ENCODE assay signal across 9 mouse cellular contexts in genomic region chr14:79771094-79771535, GRCm38 (mm10). TPM values are rescaled to one million over a fixed set of nuclear protein-coding genes. Genes with fewer than 3 reads are reported as not detected.
A peak's percentile ranks its signal among the peaks of the same experiment; 100 is the strongest.
DNase-seq lines count a peak whose midpoint lies in the region; ATAC-seq lines count a peak whose summit lies in the region.
"Had no signal": no experiment of that assay in that cellular context is flagged by ENCODE, and none has a peak within 500 bp of the region (broad histone marks: within the 10 kb centered on the region; RNA-seq: fewer than 3 reads in every experiment).

Gene Pcdh8, minus strand, starts transcription at chr14:79771312.

- H3K9me3 ChIP-seq in forebrain, embryonic 15.5 days, result no peaks in the 10 kb centered on the region
- H3K9me3 ChIP-seq in liver, embryonic 13.5 days (replicated peaks), result no peaks in the 10 kb centered on the region
- H3K9me3 ChIP-seq in neural tube, embryonic 13.5 days, result peaks cover 3% of the 10 kb centered on the region; the same call in 1 of the 2 replicates

- 1% methylated on average over 30 of the region's 30 CpGs for WGBS in forebrain, embryonic 15.5 days
- WGBS in liver, embryonic 13.5 days (ENCODE audit: insufficient replicate concordance), result under 1% methylated on average over 30 of the region's 30 CpGs
- under 1% methylated on average over 30 of the region's 30 CpGs for WGBS in neural tube, embryonic 13.5 days

- H3K9ac ChIP-seq in forebrain, embryonic 15.5 days (replicated peaks), result peak within 1 kb of the TSS; percentile 79
- H3K9ac ChIP-seq in liver, embryonic 13.5 days, result no peak within 1 kb of the TSS
- peak within 1 kb of the TSS; percentile 82 for H3K9ac ChIP-seq in neural tube, embryonic 13.5 days

- H3K27me3 ChIP-seq in forebrain, embryonic 15.5 days, result no peaks in the 10 kb centered on the region
- peaks cover 94% of the 10 kb centered on the region for H3K27me3 ChIP-seq in liver, embryonic 13.5 days
- peaks cover 68% of the 10 kb centered on the region for H3K27me3 ChIP-seq in neural tube, embryonic 13.5 days

- peak; percentile 91 for ATAC-seq in forebrain, embryonic 15.5 days (replicated peaks)
- ATAC-seq in liver, embryonic 13.5 days (ENCODE audit: low read depth), result peak; percentile 41; the same call in 1 of the 2 replicates
- peak; percentile 93 for ATAC-seq in neural tube, embryonic 13.5 days (ENCODE audit: low read depth)

- H3K4me1 ChIP-seq in forebrain, embryonic 15.5 days, result peaks cover 70% of the 10 kb centered on the region
- peaks cover 9% of the 10 kb centered on the region for H3K4me1 ChIP-seq in liver, embryonic 13.5 days (replicated peaks)
- H3K4me1 ChIP-seq in neural tube, embryonic 13.5 days (replicated peaks), result peaks cover 72% of the 10 kb centered on the region

- DNase-seq in urinary bladder, postnatal 4 days (ENCODE audit: low spot score in 2 of 2), result peak; percentile 67 to 77
- no peak for DNase-seq in urinary bladder, adult 2 months (ENCODE audit: low spot score)
- peak; percentile 65 to 66 for DNase-seq in heart, postnatal 14 days
- DNase-seq in kidney, postnatal 4 days, result peak; percentile 88 to 92
- peak; percentile 12 for DNase-seq in liver, embryonic 13.5 days
- peak; percentile 53 for DNase-seq in thymus, postnatal 0 days (ENCODE audit: low spot score)

- peak within 1 kb of the TSS; percentile 94 for H3K27ac ChIP-seq in forebrain, embryonic 15.5 days (replicated peaks)
- no peak within 1 kb of the TSS for H3K27ac ChIP-seq in liver, embryonic 13.5 days
- H3K27ac ChIP-seq in neural tube, embryonic 13.5 days (replicated peaks), result peak within 1 kb of the TSS; percentile 87

- H3K4me3 ChIP-seq in forebrain, embryonic 15.5 days, result peak within 1 kb of the TSS; percentile 68
- H3K4me3 ChIP-seq in liver, embryonic 13.5 days (replicated peaks), result 0 out of 2 replicates have a peak within 1 kb of the TSS, but pooled peaks have one; percentile 21
- peak within 1 kb of the TSS; percentile 66 for H3K4me3 ChIP-seq in neural tube, embryonic 13.5 days

- H3K4me2 ChIP-seq in forebrain, embryonic 15.5 days (replicated peaks), result peak within 1 kb of the TSS; percentile 87
- peak within 1 kb of the TSS; percentile 44 for H3K4me2 ChIP-seq in liver, embryonic 13.5 days
- H3K4me2 ChIP-seq in neural tube, embryonic 13.5 days, result peak within 1 kb of the TSS; percentile 75

- intact Hi-C loops in heart, postnatal 14 days (cut with DNase I), result no loop called here

- no peaks in the 10 kb centered on the region for H3K36me3 ChIP-seq in forebrain, embryonic 15.5 days
- H3K36me3 ChIP-seq in liver, embryonic 13.5 days, result no peaks in the 10 kb centered on the region
- 0 out of 2 replicates have a peak, but pooled peaks cover 5% of the 10 kb centered on the region for H3K36me3 ChIP-seq in neural tube, embryonic 13.5 days

RNA-seq across cellular contexts. Expression of gene Pcdh8, which starts in this region (rescaled TPM):
- 0.07 and 0.12 TPM in 2 replicates for polyA plus RNA-seq in urinary bladder, adult 2 months (2012; rRNA removed)
- polyA plus RNA-seq in forebrain, embryonic 15.5 days (2015; fragmentation: Nextera tagmentation; extraction: Ambion mirVana), result 55.7 and 58.0 TPM in 2 replicates
- total RNA-seq in heart, postnatal 14 days (2021), result under 1 TPM in 1 of 2 experiments, not detected in 1; 0.07 TPM
- 0.06 and 0.13 TPM in 2 replicates for polyA plus RNA-seq in liver, embryonic 13.5 days (2015; fragmentation: Nextera tagmentation; extraction: Ambion mirVana)
- 31.5 and 33.6 TPM in 2 replicates for polyA plus RNA-seq in neural tube, embryonic 13.5 days (2015; fragmentation: Nextera tagmentation; extraction: Ambion mirVana)
- polyA plus RNA-seq in thymus, postnatal 0 days (2015; fragmentation: Nextera tagmentation; extraction: Ambion mirVana), result 0.23 and 0.28 TPM in 2 replicates
- total RNA-seq: neutrophil, adult 5-6 weeks had no signal

Comparison
In these comparisons a context has a peak if more than half of its experiments do, and no peak if none do; other contexts are left out.
1. RNA of gene Pcdh8 (polyA plus RNA-seq): 55.7 to 58.0 TPM in forebrain, embryonic 15.5 days and 31.5 to 33.6 TPM in neural tube, embryonic 13.5 days; 0.23 to 0.28 TPM in thymus, postnatal 0 days, 0.06 to 0.13 TPM in liver, embryonic 13.5 days and 0.07 to 0.12 TPM in urinary bladder, adult 2 months; every median in the first group is over 10 times any median in the second.
2. Peak in DNase-seq in heart, postnatal 14 days; RNA of the gene not detected or under 1 TPM.
3. Peak in DNase-seq, ATAC-seq, H3K4me3 ChIP-seq and H3K4me2 ChIP-seq in liver, embryonic 13.5 days; RNA of the gene not detected or under 1 TPM.
4. Peak in DNase-seq in thymus, postnatal 0 days; RNA of the gene not detected or under 1 TPM.
5. ATAC-seq: peak in every context shown above with its lines; median percentile 93 in neural tube, embryonic 13.5 days; 91 in forebrain, embryonic 15.5 days; 41 in liver, embryonic 13.5 days.
6. Peak in every context shown above with its lines, with median percentiles within 50 percentile points of each other: H3K4me2 ChIP-seq and H3K4me3 ChIP-seq.